Mouse (Mus musculus): ENCODE measurements at regions not wholly inside any gene's neighbourhood (a gene's known extent, or its start where the extent isn't known, plus 50 kb on each side); places are given as distances from the start of the nearest gene placed in this dataset.

GRCm38 (mm10) chr1:88964045-88964747 lies 106.0 kb upstream of the Sh3bp4 start:
- no peak for DNase-seq (ENCODE audit: low spot score)

- DNase-seq (ENCODE audit: low spot score), result peak; percentile 35
Measured at GRCm38 (mm10) chr1:88966416-88966815, 103.8 kb upstream of the Sh3bp4 start.

GRCm38 (mm10) chr1:88968142-88968541 lies 102.1 kb upstream of the Sh3bp4 start:
- DNase-seq (ENCODE audit: low spot score), result no peak

- DNase-seq (ENCODE audit: low spot score), result no peak
Measured at GRCm38 (mm10) chr1:88969016-88969415, 101.2 kb upstream of the Sh3bp4 start.

GRCm38 (mm10) chr1:88969630-88970029 lies 100.6 kb upstream of the Sh3bp4 start:
- DNase-seq (ENCODE audit: low spot score), result no peak

- no peak for DNase-seq (ENCODE audit: low spot score)
Measured at GRCm38 (mm10) chr1:88976101-88976500, 94.1 kb upstream of the Sh3bp4 start.

GRCm38 (mm10) chr1:88988011-88988695 lies 82.1 kb upstream of the Sh3bp4 start:
- no peak for DNase-seq (ENCODE audit: low spot score)

GRCm38 (mm10) chr1:88994588-88995331 lies 75.5 kb upstream of the Sh3bp4 start:
- no peak for DNase-seq (ENCODE audit: low spot score)

- DNase-seq (ENCODE audit: low spot score), result no peak
Measured at GRCm38 (mm10) chr1:88995945-88996344, 74.3 kb upstream of the Sh3bp4 start.

- no peak for DNase-seq (ENCODE audit: low spot score)
Measured at GRCm38 (mm10) chr1:88996657-88997056, 73.6 kb upstream of the Sh3bp4 start.

GRCm38 (mm10) chr1:88997847-88998246 lies 72.4 kb upstream of the Sh3bp4 start:
- no peak for DNase-seq (ENCODE audit: low spot score)

- DNase-seq (ENCODE audit: low spot score), result peak; percentile 26
Measured at GRCm38 (mm10) chr1:89002326-89002725, 67.9 kb upstream of the Sh3bp4 start.

GRCm38 (mm10) chr1:89003752-89004151 lies 66.5 kb upstream of the Sh3bp4 start:
- DNase-seq (ENCODE audit: low spot score), result no peak

GRCm38 (mm10) chr1:89007476-89007875 lies 62.7 kb upstream of the Sh3bp4 start:
- DNase-seq (ENCODE audit: low spot score), result no peak

GRCm38 (mm10) chr1:89010170-89010569 lies 60.0 kb upstream of the Sh3bp4 start:
- no peak for DNase-seq (ENCODE audit: low spot score)

- no peak for DNase-seq (ENCODE audit: low spot score)
Measured at GRCm38 (mm10) chr1:89011454-89011853, 58.8 kb upstream of the Sh3bp4 start.

GRCm38 (mm10) chr1:89015385-89015784 lies 54.8 kb upstream of the Sh3bp4 start:
- peak; percentile 19 for DNase-seq (ENCODE audit: low spot score)

- DNase-seq (ENCODE audit: low spot score), result peak; percentile 37
Measured at GRCm38 (mm10) chr1:89015845-89016244, 54.4 kb upstream of the Sh3bp4 start.

GRCm38 (mm10) chr1:89019778-89020373 lies 50.3 kb upstream of the Sh3bp4 start:
- DNase-seq (ENCODE audit: low spot score), result no peak
